Mouse (Mus musculus): ENCODE data around the gene Mcat. TPM values are rescaled to one million over a fixed set of nuclear protein-coding genes. Genes with fewer than 3 reads are reported as not detected.

Gene Mcat
- polyA plus RNA-seq, 1 experiment, result 30.3 TPM

- TF ChIP-seq GATA1 (IDR thresholded peaks at IDR 0.05; ENCODE audit: low read length), result no peak
These were observed 467 bp upstream of the Mcat start for GRCm38 (mm10) chr15:83563857-83564651.

GRCm38 (mm10) chr15:83562626-83563270 is 839 bp downstream of the Mcat start:
- no peak for TF ChIP-seq GATA1 (IDR thresholded peaks at IDR 0.05; ENCODE audit: low read length)

GRCm38 (mm10) chr15:83560941-83561477 is 2.6 kb downstream of the Mcat start:
- TF ChIP-seq GATA1 (IDR thresholded peaks at IDR 0.05; ENCODE audit: low read length), result no peak

GRCm38 (mm10) chr15:83555161-83555974 is 8.2 kb downstream of the Mcat start:
- no peak for TF ChIP-seq GATA1 (IDR thresholded peaks at IDR 0.05; ENCODE audit: low read length)

GRCm38 (mm10) chr15:83553831-83554230 is 9.8 kb downstream of the Mcat start:
- no peak for TF ChIP-seq GATA1 (IDR thresholded peaks at IDR 0.05; ENCODE audit: low read length)

GRCm38 (mm10) chr15:83550137-83550536 is 13.4 kb downstream of the Mcat start:
- no peak for TF ChIP-seq GATA1 (IDR thresholded peaks at IDR 0.05; ENCODE audit: low read length)

- no peak for TF ChIP-seq GATA1 (IDR thresholded peaks at IDR 0.05; ENCODE audit: low read length)
These were observed 16.4 kb downstream of the Mcat start for GRCm38 (mm10) chr15:83547144-83547543.

- TF ChIP-seq GATA1 (IDR thresholded peaks at IDR 0.05; ENCODE audit: low read length), result no peak
These were observed 17.6 kb downstream of the Mcat start for GRCm38 (mm10) chr15:83546029-83546428.

- TF ChIP-seq GATA1 (IDR thresholded peaks at IDR 0.05; ENCODE audit: low read length), result no peak
These were observed 21.8 kb downstream of the Mcat start for GRCm38 (mm10) chr15:83541647-83542287.

GRCm38 (mm10) chr15:83539905-83540304 is 23.7 kb downstream of the Mcat start:
- no peak for TF ChIP-seq GATA1 (IDR thresholded peaks at IDR 0.05; ENCODE audit: low read length)

GRCm38 (mm10) chr15:83538855-83539254 is 24.7 kb downstream of the Mcat start:
- no peak for TF ChIP-seq GATA1 (IDR thresholded peaks at IDR 0.05; ENCODE audit: low read length)

GRCm38 (mm10) chr15:83535890-83536231 is 27.7 kb downstream of the Mcat start:
- no peak for TF ChIP-seq GATA1 (IDR thresholded peaks at IDR 0.05; ENCODE audit: low read length)

GRCm38 (mm10) chr15:83534960-83535889 is 28.4 kb downstream of the Mcat start:
- TF ChIP-seq GATA1 (IDR thresholded peaks at IDR 0.05; ENCODE audit: low read length), result no peak

- no peak for TF ChIP-seq GATA1 (IDR thresholded peaks at IDR 0.05; ENCODE audit: low read length)
These were observed 31.0 kb downstream of the Mcat start for GRCm38 (mm10) chr15:83532606-83533005.

Data from G1E-ER4 (cell line).